Mouse (Mus musculus): ENCODE measurements around the gene Ncoa7. TPM values are rescaled to one million over a fixed set of nuclear protein-coding genes. Genes with fewer than 3 reads are reported as not detected.
A peak's percentile ranks its signal among the peaks of the same experiment; 100 is the strongest.
"Not testable (repeated sequence)": the region's sequence is repeated elsewhere in the genome, so short reads cannot be mapped to it uniquely, and the experiment has no call there.

The Ncoa7 gene
- polyA plus RNA-seq, 1 experiment, result 2.4 TPM

DNA sequence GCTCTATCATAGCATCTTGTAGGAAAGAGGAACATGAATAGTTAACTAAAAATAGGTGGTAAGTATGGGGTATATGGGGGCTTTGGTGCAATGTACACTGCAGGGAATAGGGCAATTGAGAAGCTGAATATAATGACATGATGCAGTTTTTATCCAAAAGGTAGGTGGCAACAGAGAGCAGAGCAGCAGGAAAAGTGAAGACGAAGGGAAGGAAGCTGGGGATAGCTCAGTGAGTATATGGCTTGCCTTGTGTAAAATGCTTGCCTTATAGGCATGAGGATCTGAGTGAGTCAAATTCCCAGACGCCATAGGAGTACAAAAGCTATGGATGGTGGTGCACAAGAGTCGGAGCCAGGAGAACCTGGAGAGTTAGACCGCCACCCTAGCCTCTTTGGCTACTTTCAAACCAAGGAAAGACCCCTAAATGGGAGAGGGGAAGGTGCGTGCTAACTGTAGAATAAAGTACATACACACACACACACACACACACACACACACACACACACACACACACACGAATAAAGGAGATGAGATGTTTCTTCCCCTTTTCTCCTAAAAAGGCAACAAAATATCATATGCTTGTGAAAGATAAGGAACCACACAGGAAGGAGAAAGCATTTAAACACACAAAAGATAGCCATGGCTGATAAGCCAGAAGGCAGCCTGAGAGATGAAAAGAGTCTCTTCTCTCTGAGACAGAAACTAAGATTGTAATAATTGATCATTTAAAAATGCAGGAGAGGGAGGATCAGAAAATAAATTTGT, 142.4 kb downstream of the Ncoa7 start:
- Histone ChIP-seq H3K27ac (ENCODE audit: insufficient read depth, low read depth, low read length) (no peak overlapping the region), H3K27me3 (ENCODE audit: control insufficient read depth, insufficient read depth, low read length) (no peaks in the 10 kb centered on the region), H3K4me1 (ENCODE audit: control insufficient read depth, insufficient read depth, insufficient read length, low read length) (no peaks in the 10 kb centered on the region), H3K36me3 (ENCODE audit: control insufficient read depth, insufficient read depth, low read length) (no peaks in the 10 kb centered on the region), H3K4me3 (ENCODE audit: low read depth, low read length) (no peak overlapping the region)
- WGBS, result 80% methylated on average over 6 of the region's 6 CpGs
- TF ChIP-seq CTCF (IDR thresholded peaks at IDR 0.05; ENCODE audit: extremely low read depth, insufficient read length, insufficient replicate concordance, low read depth, low read length) (no peak), POLR2A (IDR thresholded peaks at IDR 0.05; ENCODE audit: low read depth, low read length) (no peak)

DNA sequence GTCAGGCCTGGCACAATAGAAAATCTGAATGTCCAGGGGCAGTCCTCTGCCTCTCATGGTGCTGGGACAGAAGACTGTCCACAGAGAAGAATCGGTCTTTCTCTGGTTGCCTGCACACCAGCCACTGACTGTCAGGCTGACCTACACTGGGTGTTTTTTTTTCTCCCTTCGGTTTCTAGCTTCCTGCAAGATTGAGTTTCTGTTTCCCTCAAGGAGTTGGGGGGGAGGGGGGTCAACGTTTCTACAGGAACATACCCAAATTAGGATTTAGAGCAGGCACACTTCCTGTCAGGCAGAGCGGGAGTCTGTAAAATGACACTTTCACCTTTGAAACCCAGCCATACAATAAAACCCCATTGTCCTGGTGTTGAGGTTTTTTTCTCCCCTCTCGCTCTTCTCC, 147.5 kb downstream of the Ncoa7 start:
- H3K36me3 ChIP-seq (ENCODE audit: control insufficient read depth, insufficient read depth, low read length), result peaks cover 9% of the 10 kb centered on the region
- H3K27ac ChIP-seq (ENCODE audit: insufficient read depth, low read depth, low read length), result peak overlapping the region; percentile 79
- H3K4me3 ChIP-seq (ENCODE audit: low read depth, low read length), result peak overlapping the region; percentile 71
- H3K27me3 ChIP-seq (ENCODE audit: control insufficient read depth, insufficient read depth, low read length), result no peaks in the 10 kb centered on the region
- 4% methylated on average over 5 of the region's 5 CpGs for WGBS
- 0 out of 2 replicates have a peak, but pooled peaks have one; percentile 22 for TF ChIP-seq POLR2A (IDR thresholded peaks at IDR 0.05; ENCODE audit: low read depth, low read length)
- no peak for TF ChIP-seq CTCF (IDR thresholded peaks at IDR 0.05; ENCODE audit: extremely low read depth, insufficient read length, insufficient replicate concordance, low read depth, low read length)
- H3K4me1 ChIP-seq (ENCODE audit: control insufficient read depth, insufficient read depth, insufficient read length, low read length), result peaks cover 5% of the 10 kb centered on the region; the same call in 1 of the 2 replicates

DNA sequence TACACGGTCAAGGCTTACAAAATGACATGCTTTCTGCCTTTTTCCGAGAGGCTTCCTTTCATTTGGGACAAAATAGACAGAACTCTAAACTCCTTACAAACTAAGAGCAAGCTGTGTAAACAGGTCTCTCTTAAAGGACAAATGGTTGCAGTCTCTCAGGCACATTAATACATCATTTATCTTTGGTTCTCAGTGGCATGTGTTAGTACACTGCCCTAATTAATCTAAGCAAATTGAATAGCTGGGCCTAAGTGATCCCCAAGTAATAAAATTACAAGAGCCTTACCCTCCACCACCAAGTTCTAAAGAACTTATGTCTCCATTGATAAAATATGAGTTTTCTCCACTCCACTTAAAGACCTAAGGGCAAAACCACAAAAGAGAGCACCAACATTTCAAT, 155.4 kb downstream of the Ncoa7 start:
- Histone ChIP-seq H3K4me1 (ENCODE audit: control insufficient read depth, insufficient read depth, insufficient read length, low read length) (no peaks in the 10 kb centered on the region), H3K27me3 (ENCODE audit: control insufficient read depth, insufficient read depth, low read length) (no peaks in the 10 kb centered on the region), H3K27ac (ENCODE audit: insufficient read depth, low read depth, low read length) (no peak overlapping the region), H3K36me3 (ENCODE audit: control insufficient read depth, insufficient read depth, low read length) (peaks cover 17% of the 10 kb centered on the region), H3K4me3 (ENCODE audit: low read depth, low read length) (no peak overlapping the region)
- TF ChIP-seq POLR2A (IDR thresholded peaks at IDR 0.05; ENCODE audit: low read depth, low read length) (no peak), CTCF (IDR thresholded peaks at IDR 0.05; ENCODE audit: extremely low read depth, insufficient read length, insufficient replicate concordance, low read depth, low read length) (no peak)
- WGBS, result 80% methylated on average over 2 of the region's 2 CpGs

DNA sequence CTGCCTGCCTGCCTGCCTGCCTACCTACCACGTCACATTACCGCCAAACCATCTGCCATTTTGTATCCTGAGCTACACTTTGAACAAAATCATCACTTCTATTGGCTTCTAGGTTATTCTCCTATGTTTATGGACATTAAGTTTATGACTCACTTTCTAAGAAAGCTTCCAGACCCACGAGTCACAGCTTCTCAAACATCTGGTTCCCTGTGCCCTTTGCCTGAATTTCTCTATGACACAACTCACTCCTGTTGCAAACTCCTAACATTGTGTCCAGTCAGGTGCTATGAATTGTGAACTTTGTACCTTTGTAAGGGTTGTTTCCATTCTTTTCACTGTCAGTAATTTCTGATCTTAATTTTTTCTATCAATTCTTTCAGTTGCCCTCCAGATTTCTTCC, 164.9 kb downstream of the Ncoa7 start:
- TF ChIP-seq POLR2A (IDR thresholded peaks at IDR 0.05; ENCODE audit: low read depth, low read length) (no peak), CTCF (IDR thresholded peaks at IDR 0.05; ENCODE audit: extremely low read depth, insufficient read length, insufficient replicate concordance, low read depth, low read length) (no peak)
- 78% methylated on average over 3 of the region's 3 CpGs for WGBS
- Histone ChIP-seq H3K4me3 (ENCODE audit: low read depth, low read length) (no peak overlapping the region), H3K27me3 (ENCODE audit: control insufficient read depth, insufficient read depth, low read length) (no peaks in the 10 kb centered on the region), H3K4me1 (ENCODE audit: control insufficient read depth, insufficient read depth, insufficient read length, low read length) (no peaks in the 10 kb centered on the region), H3K27ac (ENCODE audit: insufficient read depth, low read depth, low read length) (peak overlapping the region; percentile 67), H3K36me3 (ENCODE audit: control insufficient read depth, insufficient read depth, low read length) (no peaks in the 10 kb centered on the region)

DNA sequence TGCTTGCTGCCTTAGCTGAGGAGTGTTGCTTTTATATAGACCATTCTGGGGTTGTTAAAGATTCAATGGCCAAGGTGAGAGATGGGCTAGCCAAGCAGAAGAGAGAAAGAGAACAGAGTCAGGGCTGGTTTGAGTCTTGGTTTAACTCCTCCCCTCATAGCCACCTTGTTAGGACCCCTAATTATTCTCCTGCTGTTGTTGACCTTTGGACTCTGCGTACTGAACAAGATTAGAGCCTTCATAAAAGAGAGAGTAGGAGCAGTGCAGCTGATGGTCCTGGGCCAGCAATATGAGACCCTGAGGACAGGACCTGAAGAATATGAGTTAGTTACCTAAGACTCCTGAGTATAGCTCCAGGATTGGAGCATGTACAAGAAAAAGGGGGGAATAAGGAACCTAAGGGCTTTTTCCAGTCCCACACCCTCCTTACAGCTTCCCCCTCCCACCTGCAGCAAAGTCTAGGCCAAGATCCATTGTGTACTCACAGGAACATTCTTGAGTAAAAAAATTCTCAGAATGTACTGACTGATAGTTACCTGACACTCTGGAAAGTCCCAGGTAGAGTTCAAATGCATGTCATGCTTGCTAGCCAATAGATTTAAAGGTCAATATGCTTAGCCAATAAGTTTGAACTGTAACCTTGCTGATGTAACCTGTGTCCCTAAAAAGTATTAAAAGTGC, 166.5 kb downstream of the Ncoa7 start:
- H3K4me3 ChIP-seq (ENCODE audit: low read depth, low read length); H3K27ac ChIP-seq (ENCODE audit: insufficient read depth, low read depth, low read length); H3K36me3 ChIP-seq (ENCODE audit: control insufficient read depth, insufficient read depth, low read length); H3K27me3 ChIP-seq (ENCODE audit: control insufficient read depth, insufficient read depth, low read length); H3K4me1 ChIP-seq (ENCODE audit: control insufficient read depth, insufficient read depth, insufficient read length, low read length): not testable (repeated sequence)
- 20% methylated on average over 1 of the region's 1 CpGs for WGBS

DNA sequence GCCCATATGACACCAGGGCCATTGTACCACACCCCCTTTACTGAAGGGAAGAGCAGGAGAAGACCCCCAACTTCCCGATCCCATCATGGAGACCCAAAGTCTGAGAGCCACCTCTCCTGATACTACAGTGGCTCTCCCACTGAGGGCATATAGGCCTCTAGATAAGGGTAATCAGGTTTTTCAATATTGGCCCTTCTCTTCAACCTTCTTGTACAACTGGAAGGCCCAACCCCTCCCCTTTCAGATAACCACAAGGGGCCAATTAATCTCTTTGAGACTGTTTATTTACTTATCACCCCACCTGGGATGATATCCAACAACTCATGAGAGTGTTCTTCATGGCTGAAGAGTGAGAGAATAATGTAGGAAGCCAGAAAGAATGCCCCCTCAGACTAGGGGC, 170.4 kb downstream of the Ncoa7 start:
- Histone ChIP-seq H3K4me3 (ENCODE audit: low read depth, low read length) (no peak overlapping the region), H3K27ac (ENCODE audit: insufficient read depth, low read depth, low read length) (no peak overlapping the region), H3K4me1 (ENCODE audit: control insufficient read depth, insufficient read depth, insufficient read length, low read length) (no peaks in the 10 kb centered on the region), H3K36me3 (ENCODE audit: control insufficient read depth, insufficient read depth, low read length) (no peaks in the 10 kb centered on the region), H3K27me3 (ENCODE audit: control insufficient read depth, insufficient read depth, low read length) (no peaks in the 10 kb centered on the region)
- TF ChIP-seq POLR2A (IDR thresholded peaks at IDR 0.05; ENCODE audit: low read depth, low read length) (no peak), CTCF (IDR thresholded peaks at IDR 0.05; ENCODE audit: extremely low read depth, insufficient read length, insufficient replicate concordance, low read depth, low read length) (no peak)
- 58% methylated on average over 1 of the region's 1 CpGs for WGBS

DNA sequence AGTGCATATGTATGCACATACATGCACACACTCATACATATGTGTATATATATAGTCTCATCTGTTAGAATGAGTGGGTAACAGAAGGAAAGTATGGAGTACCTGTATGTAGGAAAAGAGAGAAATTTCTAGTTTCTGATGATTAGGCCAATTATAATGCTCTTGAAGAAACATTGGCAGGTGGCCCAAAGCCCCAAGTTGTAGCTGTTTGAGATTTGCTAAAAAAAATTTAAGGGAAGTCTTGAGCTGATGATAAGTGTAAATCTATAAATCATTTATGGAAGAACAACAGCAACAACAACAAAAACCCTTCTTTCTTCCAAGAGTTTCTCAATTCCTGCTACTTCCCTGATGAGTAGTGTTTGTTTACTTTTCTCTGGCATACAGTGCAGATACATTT, 173.1 kb downstream of the Ncoa7 start:
- TF ChIP-seq POLR2A (IDR thresholded peaks at IDR 0.05; ENCODE audit: low read depth, low read length) (no peak), CTCF (IDR thresholded peaks at IDR 0.05; ENCODE audit: extremely low read depth, insufficient read length, insufficient replicate concordance, low read depth, low read length) (no peak)
- Histone ChIP-seq H3K36me3 (ENCODE audit: control insufficient read depth, insufficient read depth, low read length) (no peaks in the 10 kb centered on the region), H3K27ac (ENCODE audit: insufficient read depth, low read depth, low read length) (no peak overlapping the region), H3K4me1 (ENCODE audit: control insufficient read depth, insufficient read depth, insufficient read length, low read length) (no peaks in the 10 kb centered on the region), H3K4me3 (ENCODE audit: low read depth, low read length) (no peak overlapping the region), H3K27me3 (ENCODE audit: control insufficient read depth, insufficient read depth, low read length) (no peaks in the 10 kb centered on the region)

All from small intestine, adult 2 months (tissue).